Mouse (Mus musculus) ovary, postnatal 36 days (tissue): Measurements from ENCODE around the gene Dap.

Experiments
- DNase-seq: peaks from one replicate; pipeline ENCODE4 v3.0.0; 2022; ENCODE audit warnings: low spot score, mixed read lengths

Gene Dap

DNA sequence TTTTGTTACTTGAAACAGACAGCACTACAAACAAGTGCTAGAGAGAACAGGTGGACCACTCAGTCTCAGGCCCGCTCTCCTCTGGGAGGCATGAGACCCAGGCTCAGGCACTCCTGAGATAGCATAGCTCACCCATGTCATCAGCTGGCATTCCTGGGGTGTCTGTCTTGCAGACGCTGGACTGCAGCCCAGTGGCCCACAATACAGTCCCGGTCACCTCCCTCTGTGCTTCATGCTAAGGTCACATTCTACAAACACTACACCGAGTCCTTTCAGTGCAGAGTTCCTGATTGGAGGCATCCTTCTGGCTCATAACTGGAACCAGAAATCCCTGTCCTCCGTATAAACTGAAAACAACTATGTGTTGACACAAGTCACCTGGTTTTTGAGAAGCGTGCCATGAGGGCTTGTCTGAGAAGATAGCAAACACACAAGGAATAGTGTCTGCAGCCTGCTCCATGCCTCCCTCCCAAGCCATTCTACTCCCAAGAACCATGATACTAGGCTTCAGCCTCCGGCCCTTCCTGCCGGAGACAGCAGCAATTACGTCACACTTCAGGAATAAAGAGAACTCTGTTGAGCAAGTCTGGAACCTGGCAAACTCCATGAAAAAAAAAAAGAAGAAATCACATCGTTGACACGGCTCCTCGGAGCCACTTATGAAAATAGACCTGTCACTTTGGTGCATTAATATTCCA, 78.3 kb downstream of the Dap start:
- DNase-seq: no peak

GRCm38 (mm10) chr15:31304302-31304701, 80.2 kb downstream of the Dap start:
- DNase-seq: no peak

- DNase-seq: no peak
Measured at GRCm38 (mm10) chr15:31305181-31305580, 81.1 kb downstream of the Dap start.

GRCm38 (mm10) chr15:31306726-31307125, 82.6 kb downstream of the Dap start:
- no peak for DNase-seq

DNA sequence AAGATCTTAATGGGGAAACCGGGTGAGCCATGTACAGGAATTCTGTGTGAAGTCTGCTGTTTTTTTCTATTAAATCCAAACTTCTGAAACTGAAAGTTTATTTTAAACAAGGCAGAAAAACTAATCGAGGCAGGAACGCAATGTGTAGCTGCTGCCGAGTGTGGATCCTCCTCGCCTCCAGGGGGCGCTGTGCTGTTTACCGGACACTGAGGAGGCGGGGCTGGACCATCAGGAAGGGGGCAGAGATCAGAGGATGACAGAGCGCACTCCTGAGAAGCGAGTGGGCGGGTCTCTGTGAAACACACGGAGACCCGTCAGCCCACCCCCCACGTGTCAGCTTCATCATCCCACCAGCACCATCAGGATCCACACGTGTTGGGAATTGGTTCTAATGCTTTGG, 85.4 kb downstream of the Dap start:
- no peak for DNase-seq

DNA sequence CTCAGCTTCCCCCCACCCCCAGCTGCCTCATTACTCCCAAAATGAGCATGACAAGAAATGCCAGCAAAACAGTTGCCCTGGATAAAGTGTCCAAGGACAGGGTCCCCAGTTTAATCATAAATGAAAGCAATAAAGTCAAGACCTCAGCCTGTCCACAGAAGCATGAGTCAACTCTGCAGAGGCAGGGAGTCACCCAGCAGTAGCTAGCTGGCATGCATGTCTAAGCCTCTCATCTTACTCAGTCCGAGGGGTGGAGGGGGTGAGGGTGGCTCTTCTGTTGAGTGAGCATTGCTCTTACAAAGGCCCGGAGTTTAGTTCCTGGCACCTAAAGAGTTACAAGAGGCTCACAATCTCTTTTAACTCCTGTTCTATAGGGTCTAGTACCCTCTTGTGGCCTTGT, 87.9 kb downstream of the Dap start:
- DNase-seq: no peak

DNA sequence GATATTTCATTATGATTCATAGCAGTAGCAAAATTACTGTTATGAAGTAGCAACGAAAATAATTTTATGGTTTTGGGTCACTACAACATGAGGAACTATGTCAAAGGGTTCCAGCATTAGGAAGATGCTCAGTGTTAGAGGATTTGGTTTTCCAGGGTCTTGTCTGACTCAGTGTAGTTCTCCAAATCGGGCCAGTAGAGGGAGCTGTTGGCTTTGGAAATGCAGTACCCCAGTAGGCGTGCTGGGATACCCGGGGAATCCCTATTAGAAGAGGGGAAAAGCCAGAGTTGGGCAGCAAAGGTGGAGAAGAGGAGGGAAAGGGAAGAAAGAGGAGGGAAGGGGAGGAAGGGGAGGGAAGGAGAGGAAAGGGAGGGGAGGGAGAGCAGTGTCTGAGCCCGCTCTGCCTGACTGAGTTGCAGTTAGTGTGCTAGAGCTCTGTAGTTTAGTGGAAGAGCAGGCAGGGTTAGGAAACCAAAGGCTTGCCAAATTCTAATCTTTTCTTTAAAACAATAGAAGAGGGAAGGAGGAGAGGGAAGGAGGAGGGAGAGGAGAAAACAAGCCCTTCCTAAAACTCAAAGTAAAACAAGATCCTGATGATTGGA, 91.6 kb downstream of the Dap start:
- peak; percentile 68 for DNase-seq

GRCm38 (mm10) chr15:31317056-31317805, 93.1 kb downstream of the Dap start:
- DNase-seq: no peak

DNA sequence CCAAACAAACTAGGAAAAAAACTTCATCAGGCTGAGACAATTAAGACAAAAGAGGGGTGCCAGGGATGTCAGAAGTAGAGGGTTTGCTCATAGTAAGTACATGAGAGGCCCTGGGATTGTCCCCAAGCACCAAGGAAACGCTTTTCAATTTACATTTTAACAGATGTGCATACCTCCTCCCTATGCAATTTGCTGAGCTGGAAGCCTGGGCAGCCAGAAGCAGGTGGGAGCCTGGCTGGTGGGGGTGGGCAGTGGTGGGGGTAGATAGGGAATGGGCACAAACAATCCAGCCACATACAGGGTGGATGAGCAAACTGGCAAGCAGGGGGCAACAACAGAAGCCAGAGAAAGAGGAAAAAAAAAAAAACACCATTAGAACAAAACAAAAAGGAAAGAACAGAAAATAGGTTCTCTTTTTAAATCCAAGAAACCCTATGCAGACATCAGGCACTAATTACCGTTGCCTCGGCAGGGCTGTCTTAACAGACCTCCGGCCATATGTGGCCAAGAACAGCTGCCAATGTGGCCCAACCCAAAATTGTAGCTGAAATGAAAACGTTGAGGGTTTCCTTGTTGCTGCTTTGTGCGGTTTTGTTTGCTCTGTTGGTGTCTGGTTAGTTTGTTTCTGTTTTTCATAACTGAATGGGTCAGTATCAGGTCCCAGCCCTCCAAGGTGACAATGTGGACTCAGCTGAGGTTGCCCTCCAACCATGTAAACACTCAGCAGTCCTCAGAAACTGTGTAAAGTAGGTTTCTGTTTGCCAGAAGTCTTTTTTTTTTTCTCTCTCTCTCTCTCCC, 94.2 kb downstream of the Dap start:
- DNase-seq: no peak

GRCm38 (mm10) chr15:31319046-31319445, 94.9 kb downstream of the Dap start:
- DNase-seq: no peak

GRCm38 (mm10) chr15:31320598-31321377, 96.7 kb downstream of the Dap start:
- no peak for DNase-seq

- DNase-seq: no peak
Measured at GRCm38 (mm10) chr15:31323684-31324083, 99.6 kb downstream of the Dap start.
